Mouse (Mus musculus) midbrain, embryonic 11.5 days (tissue): ENCODE data around the gene Rbbp5. TPM values are rescaled to one million over a fixed set of nuclear protein-coding genes. Genes with fewer than 3 reads are reported as not detected.
A peak's percentile ranks its signal among the peaks of the same experiment; 100 is the strongest.

Experiments
- ATAC-seq: fragments of 200-750 bp; cut with Nextera tagmentation; 2 replicates; pipeline ENCODE4 v1.8.0; 2017; ENCODE audit warnings: moderate TSS enrichment, moderate library complexity; ENCODE audit not compliant: low FRiP score
- DNase-seq: peaks from one replicate; pipeline ENCODE4 v3.0.0; 2015; ENCODE audit warnings: low spot score; ENCODE audit errors: missing footprints
- H3K27ac ChIP-seq: fragments of 300-500 bp; sonication (generic); 2 replicates; pipeline ENCODE4 v1.5.1; 2014; ENCODE audit warnings: low read depth, low read length
- H3K27me3 ChIP-seq: fragments of 300-500 bp; sonication (generic); 2 replicates; pipeline ENCODE4 v1.6.1; 2014; ENCODE audit warnings: mild to moderate bottlenecking, low read length, moderate library complexity, mixed read lengths; ENCODE audit not compliant: control insufficient read depth, insufficient read depth
- H3K36me3 ChIP-seq: fragments of 300-500 bp; sonication (generic); 2 replicates; pipeline ENCODE4 v1.6.1; 2014; ENCODE audit warnings: mild to moderate bottlenecking, low read length, moderate library complexity, mixed read lengths; ENCODE audit not compliant: control insufficient read depth, insufficient read depth
- H3K4me1 ChIP-seq: fragments of 300-500 bp; sonication (generic); 2 replicates; pipeline ENCODE4 v1.6.1; 2014; ENCODE audit warnings: low read length; ENCODE audit not compliant: control insufficient read depth, insufficient read depth
- H3K4me2 ChIP-seq: fragments of 300-500 bp; sonication (generic); 2 replicates; pipeline ENCODE4 v1.6.1; 2014; ENCODE audit warnings: mild to moderate bottlenecking, moderate library complexity
- H3K4me3 ChIP-seq: fragments of 300-500 bp; sonication (generic); 2 replicates; pipeline ENCODE4 v1.5.1; 2014; ENCODE audit warnings: low read depth, low read length
- H3K9ac ChIP-seq: fragments of 300-500 bp; sonication (generic); 2 replicates; pipeline ENCODE4 v1.6.1; 2014; ENCODE audit warnings: low read length
- H3K9me3 ChIP-seq: fragments of 300-500 bp; sonication (generic); 2 replicates; pipeline ENCODE4 v1.6.1; 2016; ENCODE audit warnings: low read length; ENCODE audit not compliant: control insufficient read depth
- WGBS: fragments of 180-500 bp; shearing (Covaris S2); extraction: QIAGEN DNeasy Blood & Tissue Kit; methylation state at CpG from one replicate; pipeline ENCODE4 v1.1.7; 2014; 5-methylcytosine and 5-hydroxymethylcytosine counted together
- polyA plus RNA-seq: library from polyadenylated mRNA; unstranded; fragments of >200 nt; fragmentation: Nextera tagmentation; extraction: Ambion mirVana; gene quantifications from 2 replicates; pipeline ENCODE4 v1.2.1, GENCODE M21; 2014

The Rbbp5 gene
- polyA plus RNA-seq, 1 experiment from 2014 or later = 65.2 TPM

DNA sequence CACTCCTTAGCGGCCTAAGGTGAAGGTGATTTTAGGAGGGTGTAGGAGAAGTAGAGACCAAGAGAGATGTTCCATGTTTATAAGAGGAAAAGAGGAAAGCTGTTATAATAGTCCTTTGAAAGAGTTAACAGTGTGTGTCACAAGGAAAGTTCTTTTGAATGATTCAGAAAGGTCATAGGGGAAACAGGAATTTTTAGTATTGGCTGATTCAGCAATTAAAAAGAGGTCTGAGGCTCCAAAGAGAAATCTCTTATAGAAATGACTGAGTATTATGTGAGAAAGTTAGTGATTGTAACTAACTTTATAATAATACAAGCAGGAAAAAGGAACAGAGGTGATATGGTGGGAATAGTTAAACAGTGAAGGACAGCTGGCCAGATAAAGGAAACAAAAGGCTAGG is 2.3 kb downstream of the Rbbp5 start:
- Histone ChIP-seq H3K9ac (no peak overlapping the region), H3K9me3 (no peaks in the 10 kb centered on the region), H3K27ac (no peak overlapping the region), H3K4me2 (no peak overlapping the region), H3K36me3 (no peaks in the 10 kb centered on the region), H3K4me3 (no peak overlapping the region), H3K4me1 (peaks cover 13% of the 10 kb centered on the region; the same call in 1 of the 2 replicates), H3K27me3 (no peaks in the 10 kb centered on the region)
- no peak for DNase-seq
- no peak for ATAC-seq
- 94% methylated on average over 1 of the region's 1 CpGs for WGBS

- Histone ChIP-seq H3K9me3 (no peaks in the 10 kb centered on the region), H3K9ac (no peak overlapping the region), H3K4me2 (no peak overlapping the region), H3K27me3 (no peaks in the 10 kb centered on the region), H3K27ac (no peak overlapping the region), H3K4me1 (peaks cover 10% of the 10 kb centered on the region; the same call in 1 of the 2 replicates), H3K4me3 (no peak overlapping the region), H3K36me3 (no peaks in the 10 kb centered on the region)
- ATAC-seq = no peak
- WGBS = 86% methylated on average over 2 of the region's 2 CpGs
- no peak for DNase-seq
Measured at GRCm38 (mm10) chr1:132481619-132482018, 4.5 kb downstream of the Rbbp5 start.

DNA sequence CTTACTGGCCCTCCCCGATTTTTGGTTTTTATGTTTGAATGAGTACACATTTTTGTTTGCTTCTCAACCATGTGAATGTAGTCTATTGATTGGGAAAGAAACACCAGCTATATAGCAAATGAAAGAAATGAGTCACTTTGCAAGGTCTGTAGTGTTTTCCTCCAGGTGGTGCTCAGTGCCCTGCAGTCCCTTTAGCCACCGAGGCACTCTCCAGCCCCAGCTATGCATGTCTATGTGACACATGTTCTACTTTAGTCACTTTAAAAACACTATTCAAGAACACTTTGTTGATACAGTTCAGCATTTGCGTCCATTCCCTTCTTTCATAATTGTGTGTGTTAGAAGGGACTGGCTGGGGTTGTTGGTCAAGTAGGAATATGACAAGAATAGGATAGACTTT is 6.1 kb downstream of the Rbbp5 start:
- Histone ChIP-seq H3K9me3 (no peaks in the 10 kb centered on the region), H3K4me2 (no peak overlapping the region), H3K27me3 (no peaks in the 10 kb centered on the region), H3K4me3 (no peak overlapping the region), H3K27ac (no peak overlapping the region), H3K36me3 (no peaks in the 10 kb centered on the region; the same call in 1 of the 2 replicates), H3K9ac (no peak overlapping the region), H3K4me1 (peaks cover 5% of the 10 kb centered on the region; the same call in 1 of the 2 replicates)
- no peak for ATAC-seq
- DNase-seq = no peak
- 92% methylated on average over 3 of the region's 3 CpGs for WGBS

GRCm38 (mm10) chr1:132483759-132484158 is 6.6 kb downstream of the Rbbp5 start:
- Histone ChIP-seq H3K36me3 (no peaks in the 10 kb centered on the region; the same call in 1 of the 2 replicates), H3K9me3 (no peaks in the 10 kb centered on the region)
- WGBS = 90% methylated on average over 6 of the region's 6 CpGs

DNA sequence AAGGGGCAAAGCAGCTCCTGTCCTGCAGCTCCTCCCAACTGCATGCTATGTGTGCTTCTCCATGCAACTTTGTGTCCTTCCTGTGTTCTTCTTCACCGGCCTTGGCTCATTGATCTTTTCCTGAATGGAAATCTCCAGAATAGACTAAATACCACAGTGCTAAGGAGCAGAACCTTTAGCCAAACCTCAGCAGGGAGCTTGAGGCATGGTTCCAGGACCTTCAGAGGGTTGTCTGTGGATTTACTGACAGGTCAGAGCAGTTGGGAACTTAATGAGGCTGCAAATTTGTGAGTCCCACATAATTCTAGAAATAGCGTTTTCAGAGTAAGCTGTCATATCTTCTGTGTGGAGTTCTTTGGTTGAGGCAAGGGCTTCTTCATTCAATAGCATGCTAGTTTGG is 23.4 kb downstream of the Rbbp5 start:
- H3K4me1 ChIP-seq = no peaks in the 10 kb centered on the region
- ATAC-seq = no peak
- peaks cover 19% of the 10 kb centered on the region for H3K36me3 ChIP-seq
- H3K4me2 ChIP-seq = no peak overlapping the region
- 94% methylated on average over 2 of the region's 2 CpGs for WGBS
- H3K4me3 ChIP-seq = no peak overlapping the region
- DNase-seq = peak; percentile 1
- no peak overlapping the region for H3K27ac ChIP-seq
- H3K9ac ChIP-seq = no peak overlapping the region
- no peaks in the 10 kb centered on the region for H3K9me3 ChIP-seq
- H3K27me3 ChIP-seq = no peaks in the 10 kb centered on the region

More at GRCm38 (mm10) chr1:132483759-132484158, 6.6 kb downstream of the Rbbp5 start:
- H3K27me3 ChIP-seq = no peaks in the 10 kb centered on the region
- no peak overlapping the region for H3K27ac ChIP-seq
- H3K4me3 ChIP-seq = no peak overlapping the region
- no peak overlapping the region for H3K4me2 ChIP-seq
- no peak for DNase-seq
- no peak for ATAC-seq
- no peaks in the 10 kb centered on the region; the same call in 1 of the 2 replicates for H3K4me1 ChIP-seq
- H3K9ac ChIP-seq = no peak overlapping the region

DNA sequence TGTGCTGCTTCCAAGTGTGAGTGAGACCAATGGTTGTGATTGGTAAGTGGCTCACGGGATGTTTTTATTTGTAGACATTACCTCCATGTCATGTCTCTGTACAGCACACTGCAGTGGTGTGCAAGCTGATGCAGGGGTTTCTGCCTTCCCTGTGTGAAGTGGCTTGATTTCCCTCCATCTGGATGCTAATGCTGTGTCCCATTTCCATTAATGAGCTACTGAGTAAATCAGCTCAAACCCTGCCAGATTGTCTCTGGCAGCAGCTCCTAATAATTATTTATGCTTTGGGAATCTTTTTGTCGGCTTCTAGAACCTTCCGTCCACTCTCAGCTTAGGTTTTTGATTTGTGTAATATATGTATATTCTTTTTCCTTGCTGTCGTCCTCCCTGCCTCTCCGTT is 28.0 kb downstream of the Rbbp5 start:
- H3K27me3 ChIP-seq = no peaks in the 10 kb centered on the region
- no peak overlapping the region for H3K27ac ChIP-seq
- WGBS = 96% methylated on average over 5 of the region's 5 CpGs
- no peak overlapping the region for H3K4me3 ChIP-seq
- no peak overlapping the region for H3K4me2 ChIP-seq
- no peak for DNase-seq
- H3K9me3 ChIP-seq = no peaks in the 10 kb centered on the region
- no peaks in the 10 kb centered on the region for H3K4me1 ChIP-seq
- no peak overlapping the region for H3K9ac ChIP-seq
- ATAC-seq = no peak
- peaks cover 7% of the 10 kb centered on the region for H3K36me3 ChIP-seq

GRCm38 (mm10) chr1:132506058-132506457 is 28.9 kb downstream of the Rbbp5 start, which contains the start of gene Tmem81:
Gene Tmem81 (plus strand): TSS chr1:132506230.
- no peaks in the 10 kb centered on the region for H3K27me3 ChIP-seq
- WGBS = 91% methylated on average over 7 of the region's 7 CpGs
- H3K9ac ChIP-seq = no peak within 1 kb of the TSS
- no peaks in the 10 kb centered on the region for H3K9me3 ChIP-seq
- DNase-seq (no peak), ATAC-seq (no peak)
- H3K4me1 ChIP-seq = no peaks in the 10 kb centered on the region
- no peak within 1 kb of the TSS for H3K4me2 ChIP-seq
- peaks cover 7% of the 10 kb centered on the region for H3K36me3 ChIP-seq
- no peak within 1 kb of the TSS for H3K27ac ChIP-seq
- H3K4me3 ChIP-seq = no peak within 1 kb of the TSS

- no peak overlapping the region for H3K4me2 ChIP-seq
Measured at GRCm38 (mm10) chr1:132506656-132507055, 29.5 kb downstream of the Rbbp5 start.

GRCm38 (mm10) chr1:132509771-132510170 is 32.6 kb downstream of the Rbbp5 start:
- no peak overlapping the region for H3K4me2 ChIP-seq
- no peaks in the 10 kb centered on the region for H3K4me1 ChIP-seq
- peaks cover 1% of the 10 kb centered on the region; the same call in 1 of the 2 replicates for H3K36me3 ChIP-seq
- no peak for DNase-seq
- H3K9me3 ChIP-seq = no peaks in the 10 kb centered on the region
- H3K27ac ChIP-seq = no peak overlapping the region
- no peak overlapping the region for H3K9ac ChIP-seq
- WGBS = 89% methylated on average over 5 of the region's 5 CpGs
- no peak for ATAC-seq
- no peaks in the 10 kb centered on the region for H3K27me3 ChIP-seq
- no peak overlapping the region for H3K4me3 ChIP-seq

More at GRCm38 (mm10) chr1:132506656-132507055, 29.5 kb downstream of the Rbbp5 start:
- H3K36me3 ChIP-seq = peaks cover 5% of the 10 kb centered on the region
- H3K4me3 ChIP-seq = no peak overlapping the region
- H3K9ac ChIP-seq = no peak overlapping the region
- DNase-seq (peak; percentile 61), ATAC-seq (no peak)
- no peaks in the 10 kb centered on the region for H3K9me3 ChIP-seq
- WGBS = 91% methylated on average over 7 of the region's 7 CpGs
- H3K27me3 ChIP-seq = no peaks in the 10 kb centered on the region
- H3K27ac ChIP-seq = no peak overlapping the region
- H3K4me1 ChIP-seq = no peaks in the 10 kb centered on the region
